In the genomic region with DNA sequence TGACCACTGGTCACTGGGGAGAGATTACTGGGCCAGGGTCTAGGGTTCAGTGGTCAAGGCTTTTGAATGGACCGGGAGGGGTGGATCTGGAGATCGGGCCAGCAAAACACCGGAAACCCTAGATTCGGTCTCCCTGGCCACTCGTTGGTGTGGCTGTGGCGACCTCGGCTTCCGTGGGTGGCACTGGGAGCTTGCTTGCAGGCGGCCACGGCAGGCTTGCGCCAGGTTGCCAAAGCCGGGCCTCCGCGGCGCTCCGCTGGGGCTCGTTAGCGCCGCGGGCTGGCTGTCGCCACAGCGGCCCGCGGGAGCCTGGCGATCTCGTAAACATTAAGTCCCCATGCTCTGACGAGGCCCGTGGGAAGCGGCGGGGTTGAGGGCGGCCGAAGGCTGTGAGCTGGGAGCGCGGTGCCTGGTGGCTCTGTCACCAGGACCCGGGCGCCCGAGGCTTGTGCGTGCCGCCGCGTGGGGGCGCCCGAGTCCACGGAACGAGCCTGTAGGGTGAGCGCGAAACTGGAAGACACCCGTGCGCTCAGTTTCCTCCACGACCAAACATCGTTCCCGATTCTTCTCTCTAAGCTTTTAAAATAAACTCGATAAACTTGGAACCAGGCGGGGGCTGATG, we compare ENCODE assay signal across 8 mouse cellular contexts. TPM values are rescaled to one million over a fixed set of nuclear protein-coding genes. Genes with fewer than 3 reads are reported as not detected.
A peak's percentile ranks its signal among the peaks of the same experiment; 100 is the strongest.
DNase-seq lines count a peak whose midpoint lies in the region; ATAC-seq and TF ChIP-seq lines count a peak whose summit lies in the region.

No protein-coding gene starts in this region.

- dilution Hi-C loops in CH12.LX (cut with MboI; ENCODE audit: extremely low pct_ligation_motif_present, extremely low pct_unique_long_range_greater_than_20kb, low sequenced_read_pairs) = no loop called here

- no peaks in the 10 kb centered on the region for H3K9me3 ChIP-seq in CH12.LX (replicated peaks; ENCODE audit: low read length)
- H3K9me3 ChIP-seq in forebrain, embryonic 10.5 days = no peaks in the 10 kb centered on the region
- H3K9me3 ChIP-seq in heart, embryonic 15.5 days (replicated peaks) = no peaks in the 10 kb centered on the region
- no peaks in the 10 kb centered on the region for H3K9me3 ChIP-seq in liver, embryonic 12.5 days (replicated peaks)
- H3K9me3 ChIP-seq in stomach, embryonic 14.5 days (ENCODE audit: control insufficient read depth, low read depth, low read length) = no peaks in the 10 kb centered on the region

- no peaks in the 10 kb centered on the region for H3K36me3 ChIP-seq in CH12.LX (replicated peaks in 1 of 2; ENCODE audit: control insufficient read depth in 1 of 2, insufficient read depth in 1 of 2, low read length in 1 of 2)
- no peaks in the 10 kb centered on the region for H3K36me3 ChIP-seq in forebrain, embryonic 10.5 days (replicated peaks)
- H3K36me3 ChIP-seq in heart, embryonic 15.5 days = no peaks in the 10 kb centered on the region
- H3K36me3 ChIP-seq in liver, embryonic 12.5 days = no peaks in the 10 kb centered on the region
- no peaks in the 10 kb centered on the region for H3K36me3 ChIP-seq in stomach, embryonic 14.5 days (ENCODE audit: control insufficient read depth, insufficient read depth, low read length)

- TF ChIP-seq RAD21 in CH12.LX (IDR thresholded peaks at IDR 0.05; ENCODE audit: low read depth, low read length) = peak; percentile 96

- no peak overlapping the region for H3K27ac ChIP-seq in CH12.LX (ENCODE audit: insufficient read depth, low read depth)
- peak overlapping the region; percentile 81 for H3K27ac ChIP-seq in forebrain, embryonic 10.5 days
- H3K27ac ChIP-seq in heart, embryonic 15.5 days = no peak overlapping the region
- no peak overlapping the region for H3K27ac ChIP-seq in liver, embryonic 12.5 days
- no peak overlapping the region for H3K27ac ChIP-seq in stomach, embryonic 14.5 days (ENCODE audit: low read length)

- peak; percentile 67 for DNase-seq in CH12.LX (ENCODE audit: extremely low read depth)
- DNase-seq in c-Kit-positive CD71-negative TER-119-negative erythroid progenitor cells, embryonic 14.5 days (ENCODE audit: low read depth) = peak; percentile 59
- peak; percentile 87 for DNase-seq in forebrain, embryonic 10.5 days (ENCODE audit: extremely low spot score, low spot score)
- peak; percentile 89 for DNase-seq in kidney, postnatal 14 days
- peak; percentile 52 to 78 for DNase-seq in natural killer cell, adult 2 months (ENCODE audit: low spot score in 2 of 2)

- in situ Hi-C loops in CH12.LX (cut with MboI; ENCODE audit: low pct_ligation_motif_present, low pct_unique_long_range_greater_than_20kb, low sequenced_read_pairs) = loop anchor here (25.0 kb wide), 1 partner anchor 249 kb away; the partner anchor contains the start of genes Olfr560, Olfr561 and Olfr78

- WGBS in forebrain, embryonic 10.5 days = 1% methylated on average over 54 of the region's 54 CpGs
- 1% methylated on average over 54 of the region's 54 CpGs for WGBS in heart, embryonic 15.5 days
- WGBS in liver, embryonic 12.5 days (ENCODE audit: insufficient replicate concordance) = 2% methylated on average over 54 of the region's 54 CpGs
- under 1% methylated on average over 54 of the region's 54 CpGs for WGBS in stomach, embryonic 14.5 days

- TF ChIP-seq CTCF in CH12.LX (conservative IDR thresholded peaks at IDR 0.05 in 1 of 2, IDR thresholded peaks at IDR 0.05 in 1 of 2; ENCODE audit: low read depth in 2 of 2, low read length in 2 of 2) = peak in 1 of 2 experiments; percentile 95; a peak in 2 of 4 replicates

- H3K4me3 ChIP-seq in CH12.LX (replicated peaks in 1 of 3; ENCODE audit: low read depth in 2 of 3, low read length in 2 of 3, poor library complexity in 1 of 3) = peak overlapping the region in 2 of 3 experiments; percentile 22 to 36
- H3K4me3 ChIP-seq in forebrain, embryonic 10.5 days = peak overlapping the region; percentile 63
- H3K4me3 ChIP-seq in heart, embryonic 15.5 days = peak overlapping the region; percentile 55
- peak overlapping the region; percentile 55 for H3K4me3 ChIP-seq in liver, embryonic 12.5 days
- H3K4me3 ChIP-seq in stomach, embryonic 14.5 days (ENCODE audit: low read depth, low read length) = peak overlapping the region; percentile 39

- H3K4me1 ChIP-seq in CH12.LX (ENCODE audit: control insufficient read depth in 1 of 2, insufficient read depth in 2 of 2) = peaks cover 5 to 24% of the 10 kb centered on the region in 2 experiments
- H3K4me1 ChIP-seq in forebrain, embryonic 10.5 days = peaks cover 16% of the 10 kb centered on the region
- H3K4me1 ChIP-seq in heart, embryonic 15.5 days (replicated peaks) = peaks cover 4% of the 10 kb centered on the region; the same call in 1 of the 2 replicates
- H3K4me1 ChIP-seq in liver, embryonic 12.5 days = peaks cover 8% of the 10 kb centered on the region; the same call in 1 of the 2 replicates
- H3K4me1 ChIP-seq in stomach, embryonic 14.5 days (ENCODE audit: control insufficient read depth, insufficient read depth, low read length) = no peaks in the 10 kb centered on the region

- H3K27me3 ChIP-seq in CH12.LX (replicated peaks) = no peaks in the 10 kb centered on the region
- H3K27me3 ChIP-seq in forebrain, embryonic 10.5 days (ENCODE audit: poor library complexity, severe bottlenecking) = peaks cover 50% of the 10 kb centered on the region
- H3K27me3 ChIP-seq in heart, embryonic 15.5 days = peaks cover 12% of the 10 kb centered on the region
- H3K27me3 ChIP-seq in liver, embryonic 12.5 days (replicated peaks) = peaks cover 56% of the 10 kb centered on the region
- no peaks in the 10 kb centered on the region for H3K27me3 ChIP-seq in stomach, embryonic 14.5 days (ENCODE audit: control insufficient read depth, insufficient read depth, low read length)

- no peak for TF ChIP-seq EP300 in CH12.LX (IDR thresholded peaks at IDR 0.05; ENCODE audit: low read length)

- no peak for TF ChIP-seq POLR2A in CH12.LX (IDR thresholded peaks at IDR 0.05; ENCODE audit: low read depth, low read length)

- H3K79me2 ChIP-seq in CH12.LX (replicated peaks; ENCODE audit: control insufficient read depth, extremely low read depth, insufficient read depth, poor library complexity, severe bottlenecking) = no peaks in the 10 kb centered on the region

- H3K4me2 ChIP-seq in CH12.LX (ENCODE audit: insufficient read depth, low read depth, poor library complexity, severe bottlenecking) = peak overlapping the region; percentile 71
- peak overlapping the region; percentile 95 for H3K4me2 ChIP-seq in heart, embryonic 15.5 days
- peak overlapping the region; percentile 82 for H3K4me2 ChIP-seq in liver, embryonic 12.5 days
- H3K4me2 ChIP-seq in stomach, embryonic 14.5 days (replicated peaks; ENCODE audit: low read depth, low read length) = peak overlapping the region; percentile 84

- ATAC-seq in heart, embryonic 15.5 days (replicated peaks; ENCODE audit: insufficient number of reproducible peaks, insufficient read depth, low FRiP score, low read depth) = peak; percentile 84
- ATAC-seq in liver, embryonic 12.5 days = peak; percentile 84
- peak; percentile 92 for ATAC-seq in stomach, embryonic 14.5 days (ENCODE audit: insufficient number of reproducible peaks, insufficient read depth, low FRiP score, low read depth)

- peak overlapping the region; percentile 48 for H3K9ac ChIP-seq in CH12.LX (ENCODE audit: insufficient read depth, low read depth)
- peak overlapping the region; percentile 73 for H3K9ac ChIP-seq in heart, embryonic 15.5 days
- H3K9ac ChIP-seq in liver, embryonic 12.5 days = peak overlapping the region; percentile 63
- peak overlapping the region; percentile 46 for H3K9ac ChIP-seq in stomach, embryonic 14.5 days (replicated peaks; ENCODE audit: low read depth, low read length)

RNA-seq across cellular contexts. Expression of gene Olfr545, which starts 13.6 kb away (rescaled TPM):
- total RNA-seq in CH12.LX (2012; rRNA removed) (not detected in 2 replicates), CH12.LX (2014; rRNA removed) (not detected in 2 replicates)
- polyA plus RNA-seq in CH12.LX (2012; ENCODE audit: insufficient read length, low read depth) = not detected in 2 replicates
- polyA plus RNA-seq in forebrain, embryonic 10.5 days (2016; fragmentation: Nextera tagmentation; extraction: Ambion mirVana) = 0.05 and 0.17 TPM in 2 replicates
- 0.04 TPM in 1 of 2 replicates, not detected in the other for polyA plus RNA-seq in heart, embryonic 15.5 days (2015; fragmentation: Nextera tagmentation; extraction: Ambion mirVana)
- not detected in 2 replicates for polyA plus RNA-seq in liver, embryonic 12.5 days (2016; fragmentation: Nextera tagmentation; extraction: Ambion mirVana)
- 0.09 TPM in 1 of 2 replicates, not detected in the other for polyA plus RNA-seq in stomach, embryonic 14.5 days (2014; fragmentation: Nextera tagmentation; extraction: Ambion mirVana)

RNA-seq across cellular contexts. Expression of gene Olfr547, which starts 21.6 kb away (rescaled TPM):
- total RNA-seq in CH12.LX (2012; rRNA removed) = not detected in 2 replicates
- total RNA-seq in CH12.LX (2014; rRNA removed) = not detected in 2 replicates
- not detected in 2 replicates for polyA plus RNA-seq in CH12.LX (2012; ENCODE audit: insufficient read length, low read depth)
- polyA plus RNA-seq in forebrain, embryonic 10.5 days (2016; fragmentation: Nextera tagmentation; extraction: Ambion mirVana) = not detected in 2 replicates
- not detected in 2 replicates for polyA plus RNA-seq in heart, embryonic 15.5 days (2015; fragmentation: Nextera tagmentation; extraction: Ambion mirVana)
- not detected in 2 replicates for polyA plus RNA-seq in liver, embryonic 12.5 days (2016; fragmentation: Nextera tagmentation; extraction: Ambion mirVana)
- polyA plus RNA-seq in stomach, embryonic 14.5 days (2014; fragmentation: Nextera tagmentation; extraction: Ambion mirVana) = not detected in 2 replicates

RNA-seq across cellular contexts. Expression of gene Olfr544, which starts 24.8 kb away (rescaled TPM):
- total RNA-seq in CH12.LX (2012; rRNA removed) = not detected in 2 replicates
- not detected in 2 replicates for total RNA-seq in CH12.LX (2014; rRNA removed)
- 0.07 and 0.23 TPM in 2 replicates for polyA plus RNA-seq in CH12.LX (2012; ENCODE audit: insufficient read length, low read depth)
- 0.06 and 0.14 TPM in 2 replicates for polyA plus RNA-seq in forebrain, embryonic 10.5 days (2016; fragmentation: Nextera tagmentation; extraction: Ambion mirVana)
- 0.05 TPM in 2 replicates for polyA plus RNA-seq in heart, embryonic 15.5 days (2015; fragmentation: Nextera tagmentation; extraction: Ambion mirVana)
- polyA plus RNA-seq in liver, embryonic 12.5 days (2016; fragmentation: Nextera tagmentation; extraction: Ambion mirVana) = 0.04 and 0.19 TPM in 2 replicates
- polyA plus RNA-seq in stomach, embryonic 14.5 days (2014; fragmentation: Nextera tagmentation; extraction: Ambion mirVana) = 0.10 TPM in 1 of 2 replicates, not detected in the other

RNA-seq across cellular contexts. Expression of gene Olfr548-ps1, which starts 27.8 kb away (rescaled TPM):
- total RNA-seq in CH12.LX (2012; rRNA removed) (not detected in 2 replicates), CH12.LX (2014; rRNA removed) (not detected in 2 replicates)
- not detected in 2 replicates for polyA plus RNA-seq in CH12.LX (2012; ENCODE audit: insufficient read length, low read depth)
- not detected in 2 replicates for polyA plus RNA-seq in forebrain, embryonic 10.5 days (2016; fragmentation: Nextera tagmentation; extraction: Ambion mirVana)
- polyA plus RNA-seq in heart, embryonic 15.5 days (2015; fragmentation: Nextera tagmentation; extraction: Ambion mirVana) = not detected in 2 replicates
- polyA plus RNA-seq in liver, embryonic 12.5 days (2016; fragmentation: Nextera tagmentation; extraction: Ambion mirVana) = not detected in 2 replicates
- not detected in 2 replicates for polyA plus RNA-seq in stomach, embryonic 14.5 days (2014; fragmentation: Nextera tagmentation; extraction: Ambion mirVana)

RNA-seq across cellular contexts. Expression of gene Olfr543, which starts 31.4 kb away (rescaled TPM):
- total RNA-seq in CH12.LX (2012; rRNA removed) = not detected in 2 replicates
- not detected in 2 replicates for total RNA-seq in CH12.LX (2014; rRNA removed)
- 0.89 and 1.1 TPM in 2 replicates for polyA plus RNA-seq in CH12.LX (2012; ENCODE audit: insufficient read length, low read depth)
- polyA plus RNA-seq in forebrain, embryonic 10.5 days (2016; fragmentation: Nextera tagmentation; extraction: Ambion mirVana) = 0.19 and 0.55 TPM in 2 replicates
- polyA plus RNA-seq in heart, embryonic 15.5 days (2015; fragmentation: Nextera tagmentation; extraction: Ambion mirVana) = 0.29 and 0.30 TPM in 2 replicates
- 0.33 and 0.41 TPM in 2 replicates for polyA plus RNA-seq in liver, embryonic 12.5 days (2016; fragmentation: Nextera tagmentation; extraction: Ambion mirVana)
- 0.22 and 0.60 TPM in 2 replicates for polyA plus RNA-seq in stomach, embryonic 14.5 days (2014; fragmentation: Nextera tagmentation; extraction: Ambion mirVana)
